Mouse (Mus musculus) hindbrain, embryonic 11.5 days (tissue): Measurements from ENCODE around the gene Rere. TPM values are rescaled to one million over a fixed set of nuclear protein-coding genes. Genes with fewer than 3 reads are reported as not detected.

ENCODE experiments used
- ATAC-seq: fragments of 200-750 bp; cut with Nextera tagmentation; 2 replicates; pipeline ENCODE4 v1.8.0; 2017; ENCODE audit warnings: mild to moderate bottlenecking, moderate TSS enrichment, moderate library complexity; ENCODE audit not compliant: low FRiP score
- DNase-seq: peaks from one replicate; pipeline ENCODE4 v3.0.0-alpha.2; 2015; ENCODE audit warnings: low spot score
- H3K27ac ChIP-seq: fragments of 300-500 bp; sonication (generic); 2 replicates; pipeline ENCODE4 v1.5.1; 2014; ENCODE audit warnings: mild to moderate bottlenecking, low read depth, low read length
- H3K27me3 ChIP-seq: fragments of 300-500 bp; sonication (generic); 2 replicates; pipeline ENCODE4 v1.6.1; 2014; ENCODE audit warnings: mild to moderate bottlenecking, low read length, moderate library complexity, mixed read lengths; ENCODE audit not compliant: control insufficient read depth, insufficient read depth
- H3K36me3 ChIP-seq: fragments of 300-500 bp; sonication (generic); 2 replicates; pipeline ENCODE4 v1.6.1; 2014; ENCODE audit warnings: mild to moderate bottlenecking, low read length, moderate library complexity, mixed read lengths; ENCODE audit not compliant: control insufficient read depth, insufficient read depth
- H3K4me1 ChIP-seq: fragments of 300-500 bp; sonication (generic); replicated peaks from 2 replicates; pipeline ENCODE4 v1.6.1; 2014; ENCODE audit warnings: low read length, mixed read lengths; ENCODE audit not compliant: control insufficient read depth, insufficient read depth
- H3K4me2 ChIP-seq: fragments of 300-500 bp; sonication (generic); replicated peaks from 2 replicates; pipeline ENCODE4 v1.6.1; 2014; ENCODE audit warnings: mild to moderate bottlenecking, low read depth, low read length
- H3K4me3 ChIP-seq: fragments of 300-500 bp; sonication (generic); 2 replicates; pipeline ENCODE4 v1.5.1; 2014; ENCODE audit warnings: low read depth, low read length
- H3K9ac ChIP-seq: fragments of 300-500 bp; sonication (generic); 2 replicates; pipeline ENCODE4 v1.6.1; 2014; ENCODE audit warnings: low read depth, low read length
- H3K9me3 ChIP-seq: fragments of 300-500 bp; sonication (generic); 2 replicates; pipeline ENCODE4 v1.6.1; 2016; ENCODE audit warnings: low read length; ENCODE audit not compliant: control insufficient read depth
- WGBS: fragments of 180-500 bp; shearing (Covaris S2); extraction: QIAGEN DNeasy Blood & Tissue Kit; methylation state at CpG from one replicate; pipeline ENCODE4 v1.1.7; 2014; 5-methylcytosine and 5-hydroxymethylcytosine counted together
- polyA plus RNA-seq: library from polyadenylated mRNA; unstranded; fragments of >200 nt; fragmentation: Nextera tagmentation; extraction: Ambion mirVana; gene quantifications from 2 replicates; pipeline ENCODE4 v1.2.1, GENCODE M21; 2014

Rere gene
- polyA plus RNA-seq, 1 experiment from 2014 or later = 50.0 TPM

- Histone ChIP-seq H3K4me2 (no peak overlapping the region), H3K27me3 (no peaks in the 10 kb centered on the region), H3K36me3 (no peaks in the 10 kb centered on the region), H3K4me3 (no peak overlapping the region), H3K4me1 (peaks cover 2% of the 10 kb centered on the region), H3K9ac (no peak overlapping the region), H3K9me3 (no peaks in the 10 kb centered on the region), H3K27ac (no peak overlapping the region)
- WGBS = 85% methylated on average over 3 of the region's 3 CpGs
- ATAC-seq (no peak), DNase-seq (no peak)
Observed at GRCm38 (mm10) chr4:150575363-150576092, 294.1 kb downstream of the Rere start.

- no peaks in the 10 kb centered on the region for H3K4me1 ChIP-seq
- no peaks in the 10 kb centered on the region for H3K27me3 ChIP-seq
- no peak overlapping the region for H3K4me3 ChIP-seq
- no peak overlapping the region for H3K4me2 ChIP-seq
- WGBS = 96% methylated on average over 3 of the region's 3 CpGs
- no peaks in the 10 kb centered on the region for H3K36me3 ChIP-seq
- H3K9me3 ChIP-seq = no peaks in the 10 kb centered on the region
- H3K27ac ChIP-seq = no peak overlapping the region
- H3K9ac ChIP-seq = no peak overlapping the region
- DNase-seq (no peak), ATAC-seq (no peak)
Observed at GRCm38 (mm10) chr4:150576339-150576738, 294.9 kb downstream of the Rere start.

- Histone ChIP-seq H3K4me1 (no peaks in the 10 kb centered on the region), H3K36me3 (no peaks in the 10 kb centered on the region), H3K27ac (no peak overlapping the region), H3K4me3 (no peak overlapping the region), H3K4me2 (no peak overlapping the region), H3K9ac (no peak overlapping the region), H3K27me3 (no peaks in the 10 kb centered on the region), H3K9me3 (no peaks in the 10 kb centered on the region)
- no peak for DNase-seq
- no peak for ATAC-seq
- 95% methylated on average over 3 of the region's 3 CpGs for WGBS
Observed at GRCm38 (mm10) chr4:150578021-150578420, 296.6 kb downstream of the Rere start.

GRCm38 (mm10) chr4:150581931-150582723, 300.7 kb downstream of the Rere start:
- no peaks in the 10 kb centered on the region for H3K4me1 ChIP-seq
- no peak overlapping the region for H3K9ac ChIP-seq
- ATAC-seq (no peak), DNase-seq (no peak)
- WGBS = 78% methylated on average over 10 of the region's 10 CpGs
- H3K9me3 ChIP-seq = no peaks in the 10 kb centered on the region
- H3K4me3 ChIP-seq = no peak overlapping the region
- H3K36me3 ChIP-seq = no peaks in the 10 kb centered on the region
- no peaks in the 10 kb centered on the region for H3K27me3 ChIP-seq
- H3K4me2 ChIP-seq = no peak overlapping the region
- H3K27ac ChIP-seq = no peak overlapping the region

GRCm38 (mm10) chr4:150582966-150583776, 301.7 kb downstream of the Rere start:
- H3K36me3 ChIP-seq = no peaks in the 10 kb centered on the region
- H3K9me3 ChIP-seq = no peaks in the 10 kb centered on the region
- no peaks in the 10 kb centered on the region for H3K4me1 ChIP-seq
- peak overlapping the region; percentile 51; the same call in 1 of the 2 replicates for H3K27ac ChIP-seq
- H3K4me3 ChIP-seq = no peak overlapping the region
- no peak for DNase-seq
- no peak for ATAC-seq
- no peak overlapping the region for H3K9ac ChIP-seq
- no peak overlapping the region for H3K4me2 ChIP-seq
- WGBS = 56% methylated on average over 13 of the region's 13 CpGs
- no peaks in the 10 kb centered on the region for H3K27me3 ChIP-seq

- H3K4me2 ChIP-seq = no peak overlapping the region
- no peaks in the 10 kb centered on the region for H3K27me3 ChIP-seq
- no peak overlapping the region for H3K4me3 ChIP-seq
- H3K4me1 ChIP-seq = no peaks in the 10 kb centered on the region
- WGBS = 62% methylated on average over 3 of the region's 3 CpGs
- no peak for DNase-seq
- H3K9me3 ChIP-seq = no peaks in the 10 kb centered on the region
- ATAC-seq = no peak
- H3K9ac ChIP-seq = no peak overlapping the region
- peak overlapping the region; percentile 51; the same call in 1 of the 2 replicates for H3K27ac ChIP-seq
- H3K36me3 ChIP-seq = no peaks in the 10 kb centered on the region
Observed at GRCm38 (mm10) chr4:150583777-150584135, 302.3 kb downstream of the Rere start.

GRCm38 (mm10) chr4:150585800-150586199, 304.4 kb downstream of the Rere start:
- Histone ChIP-seq H3K27me3 (no peaks in the 10 kb centered on the region), H3K4me3 (no peak overlapping the region), H3K27ac (no peak overlapping the region), H3K4me2 (no peak overlapping the region), H3K36me3 (no peaks in the 10 kb centered on the region), H3K9ac (no peak overlapping the region), H3K4me1 (0 out of 2 replicates have a peak, but pooled peaks cover 2% of the 10 kb centered on the region), H3K9me3 (no peaks in the 10 kb centered on the region)
- 89% methylated on average over 2 of the region's 2 CpGs for WGBS
- DNase-seq = no peak
- ATAC-seq = no peak

- ATAC-seq (no peak), DNase-seq (no peak)
- Histone ChIP-seq H3K9me3 (no peaks in the 10 kb centered on the region), H3K27ac (no peak overlapping the region), H3K9ac (no peak overlapping the region), H3K4me2 (no peak overlapping the region), H3K27me3 (no peaks in the 10 kb centered on the region), H3K4me3 (no peak overlapping the region), H3K4me1 (0 out of 2 replicates have a peak, but pooled peaks cover 2% of the 10 kb centered on the region), H3K36me3 (no peaks in the 10 kb centered on the region)
- WGBS = 87% methylated on average over 5 of the region's 5 CpGs
Observed at GRCm38 (mm10) chr4:150586275-150586674, 304.8 kb downstream of the Rere start.
